Mouse (Mus musculus): ENCODE measurements at regions not wholly inside any gene's neighbourhood (a gene's known extent, or its start where the extent isn't known, plus 50 kb on each side); places are given as distances from the start of the nearest gene placed in this dataset.

- TF ChIP-seq CTCF (conservative IDR thresholded peaks at IDR 0.05 in 1 of 2, IDR thresholded peaks at IDR 0.05 in 1 of 2; ENCODE audit: low read depth in 2 of 2, low read length in 2 of 2) (no peak), POLR2A (IDR thresholded peaks at IDR 0.05; ENCODE audit: low read depth, low read length) (no peak), IRF4 (IDR thresholded peaks at IDR 0.05; ENCODE audit: low read depth, low read length) (no peak)
Measured at GRCm38 (mm10) chr4:70844742-70845141, 309.9 kb upstream of the Megf9 start.
